Mouse (Mus musculus) neural tube, embryonic 14.5 days (tissue): ENCODE measurements around the gene Snx9. TPM values are rescaled to one million over a fixed set of nuclear protein-coding genes. Genes with fewer than 3 reads are reported as not detected.

ENCODE experiments used
- ATAC-seq: fragments of 200-750 bp; cut with Nextera tagmentation; 2 replicates; pipeline ENCODE4 v1.8.0; 2017; ENCODE audit warnings: low read depth, mild to moderate bottlenecking, moderate TSS enrichment, moderate library complexity
- H3K27ac ChIP-seq: fragments of 300-500 bp; sonication (generic); 2 replicates; pipeline ENCODE4 v1.5.1; 2014; ENCODE audit warnings: low read depth, mild to moderate bottlenecking, control low read depth, low read length, moderate library complexity, mixed read lengths
- H3K27me3 ChIP-seq: fragments of 300-500 bp; sonication (generic); 2 replicates; pipeline ENCODE4 v1.6.1; 2014; ENCODE audit warnings: low read length; ENCODE audit not compliant: control insufficient read depth, insufficient read depth
- H3K36me3 ChIP-seq: fragments of 300-500 bp; sonication (generic); 2 replicates; pipeline ENCODE4 v1.6.1; 2014; ENCODE audit warnings: low read length, mixed read lengths; ENCODE audit not compliant: control insufficient read depth, insufficient read depth
- H3K4me1 ChIP-seq: fragments of 300-500 bp; sonication (generic); 2 replicates; pipeline ENCODE4 v1.6.1; 2014; ENCODE audit warnings: low read length; ENCODE audit not compliant: control insufficient read depth, insufficient read depth
- H3K4me2 ChIP-seq: fragments of 300-500 bp; sonication (generic); 2 replicates; pipeline ENCODE4 v1.6.1; 2014; ENCODE audit warnings: mild to moderate bottlenecking, low read depth, low read length, control low read depth
- H3K4me3 ChIP-seq: fragments of 300-500 bp; sonication (generic); 2 replicates; pipeline ENCODE4 v1.5.1; 2014; ENCODE audit warnings: low read depth, low read length, control low read depth, mixed read lengths
- H3K9ac ChIP-seq: fragments of 300-500 bp; sonication (generic); replicated peaks from 2 replicates; pipeline ENCODE4 v1.6.1; 2014; ENCODE audit warnings: low read depth, mild to moderate bottlenecking, control low read depth, low read length, mixed read lengths
- H3K9me3 ChIP-seq: fragments of 300-500 bp; sonication (generic); 2 replicates; pipeline ENCODE4 v1.6.1; 2016; ENCODE audit warnings: low read length; ENCODE audit not compliant: control insufficient read depth
- WGBS: fragments of 180-500 bp; shearing (Covaris S2); extraction: QIAGEN DNeasy Blood & Tissue Kit; methylation state at CpG from one replicate; pipeline ENCODE4 v1.1.7; 2014; 5-methylcytosine and 5-hydroxymethylcytosine counted together
- polyA plus RNA-seq: library from polyadenylated mRNA; unstranded; fragments of >200 nt; fragmentation: Nextera tagmentation; extraction: Ambion mirVana; gene quantifications from 2 replicates; pipeline ENCODE4 v1.2.1, GENCODE M21; 2014

The Snx9 gene
- polyA plus RNA-seq, 1 experiment from 2014 or later: 6.1 TPM

DNA sequence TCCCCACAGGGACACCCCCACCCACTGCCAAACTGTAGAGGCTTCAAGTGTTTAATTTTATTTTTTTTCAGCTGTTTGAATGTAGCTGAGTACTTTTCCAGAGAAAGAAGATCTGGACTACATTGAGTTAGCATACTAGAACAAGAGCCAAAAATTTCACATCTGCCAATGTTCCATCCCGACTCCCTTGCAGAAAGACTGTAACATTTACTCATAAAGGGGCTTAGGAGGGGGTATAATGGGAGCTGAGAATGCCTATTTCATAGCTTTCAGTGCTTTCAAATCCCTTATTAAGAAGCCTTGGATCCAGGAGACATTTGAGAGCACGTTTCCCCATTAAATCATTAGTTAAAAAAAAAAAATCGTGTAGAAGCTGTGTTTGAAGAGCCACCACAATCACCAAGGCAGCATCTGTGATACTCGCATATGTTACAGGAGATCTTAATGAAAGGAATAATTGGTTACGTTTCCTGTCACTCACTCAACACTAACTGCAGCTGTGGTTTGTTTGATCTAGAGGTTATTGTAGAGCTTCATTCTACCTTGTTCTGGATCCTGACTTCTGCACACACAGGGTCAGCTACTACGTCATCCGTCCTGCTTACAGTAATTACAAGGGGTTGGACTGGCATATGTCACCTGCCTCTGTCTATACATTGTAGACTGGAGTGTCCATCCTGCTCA lies 35.8 kb upstream of the Snx9 start:
- no peak overlapping the region for H3K27ac ChIP-seq
- WGBS: 74% methylated on average over 7 of the region's 7 CpGs
- ATAC-seq: no peak
- H3K27me3 ChIP-seq: no peaks in the 10 kb centered on the region
- H3K4me3 ChIP-seq: no peak overlapping the region
- no peaks in the 10 kb centered on the region for H3K36me3 ChIP-seq
- H3K4me1 ChIP-seq: no peaks in the 10 kb centered on the region
- H3K4me2 ChIP-seq: no peak overlapping the region
- no peak overlapping the region for H3K9ac ChIP-seq
- H3K9me3 ChIP-seq: no peaks in the 10 kb centered on the region

DNA sequence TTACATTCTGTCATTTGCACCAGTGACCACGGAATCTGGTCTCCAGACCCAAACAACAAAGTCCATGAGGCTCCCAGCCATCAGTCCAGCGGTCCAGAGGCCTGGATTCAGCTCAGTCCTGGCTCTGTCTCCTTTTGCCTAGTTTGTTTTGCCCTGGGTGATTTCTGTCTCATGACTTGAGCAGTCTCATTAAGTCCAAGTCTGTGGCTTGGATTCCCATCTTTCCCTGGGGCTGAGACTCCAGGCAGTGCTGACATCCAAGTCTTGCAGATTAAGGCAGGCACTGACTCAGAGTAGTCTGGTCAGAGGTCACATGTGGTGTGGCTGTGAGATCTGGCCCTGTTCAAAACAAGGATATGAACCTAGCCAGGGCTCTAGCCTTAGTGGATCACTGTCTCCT lies 35.2 kb upstream of the Snx9 start:
- ATAC-seq: no peak
- H3K4me1 ChIP-seq: no peaks in the 10 kb centered on the region
- WGBS: 85% methylated on average over 2 of the region's 2 CpGs
- no peaks in the 10 kb centered on the region for H3K9me3 ChIP-seq
- H3K4me3 ChIP-seq: no peak overlapping the region
- no peaks in the 10 kb centered on the region for H3K36me3 ChIP-seq
- no peaks in the 10 kb centered on the region for H3K27me3 ChIP-seq
- no peak overlapping the region for H3K27ac ChIP-seq
- no peak overlapping the region for H3K4me2 ChIP-seq
- no peak overlapping the region for H3K9ac ChIP-seq

DNA sequence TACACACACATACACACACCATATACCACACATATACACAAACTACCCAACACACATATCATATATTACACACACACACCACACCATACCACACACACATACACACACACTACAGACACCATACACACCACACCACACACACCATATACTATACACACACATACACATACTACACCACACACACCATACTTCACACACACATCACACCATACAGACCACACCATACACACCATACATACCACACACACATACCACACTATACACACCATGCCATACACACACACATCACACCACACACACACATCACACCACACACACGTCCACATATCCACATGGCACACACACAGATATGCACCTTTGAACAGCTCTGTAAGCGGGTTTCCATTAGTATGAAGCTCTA lies 34.3 kb upstream of the Snx9 start:
- ATAC-seq: no peak

DNA sequence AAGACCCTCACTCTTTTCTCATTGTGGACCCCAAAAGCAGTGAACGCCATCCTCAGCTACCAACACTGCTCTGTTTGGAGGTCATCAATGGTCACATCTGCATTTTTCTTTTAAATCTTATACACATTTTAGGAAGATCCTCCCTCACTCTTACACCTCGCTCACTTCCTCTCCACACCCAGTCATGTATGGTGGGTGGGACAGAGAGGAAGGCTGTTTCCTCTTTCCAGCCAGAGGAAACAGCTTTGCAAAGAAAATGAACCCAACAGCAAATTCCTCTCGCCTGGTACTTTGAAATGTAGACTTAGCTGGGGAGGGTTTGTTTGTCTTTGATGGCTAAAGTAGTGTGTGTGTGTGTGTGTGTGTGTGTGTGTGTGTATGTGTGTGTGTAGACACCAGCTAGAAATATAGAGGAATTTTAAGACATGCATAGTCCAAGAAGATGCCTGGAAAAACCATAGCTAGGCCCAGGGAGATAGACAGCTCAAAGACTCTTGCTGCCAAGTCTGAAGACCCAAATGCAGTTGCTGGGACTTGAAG lies 33.2 kb upstream of the Snx9 start:
- Histone ChIP-seq H3K9ac (no peak overlapping the region), H3K4me3 (no peak overlapping the region), H3K27me3 (no peaks in the 10 kb centered on the region), H3K36me3 (no peaks in the 10 kb centered on the region), H3K27ac (no peak overlapping the region), H3K4me1 (no peaks in the 10 kb centered on the region), H3K4me2 (no peak overlapping the region), H3K9me3 (no peaks in the 10 kb centered on the region)
- WGBS: 81% methylated on average over 3 of the region's 3 CpGs
- no peak for ATAC-seq

More for the DNA sequence above, 34.3 kb upstream of the Snx9 start:
- Histone ChIP-seq H3K4me2 (no peak overlapping the region), H3K9me3 (no peaks in the 10 kb centered on the region), H3K4me3 (no peak overlapping the region), H3K4me1 (no peaks in the 10 kb centered on the region), H3K27me3 (no peaks in the 10 kb centered on the region), H3K36me3 (no peaks in the 10 kb centered on the region), H3K27ac (no peak overlapping the region), H3K9ac (no peak overlapping the region)
- WGBS: 85% methylated on average over 2 of the region's 2 CpGs

DNA sequence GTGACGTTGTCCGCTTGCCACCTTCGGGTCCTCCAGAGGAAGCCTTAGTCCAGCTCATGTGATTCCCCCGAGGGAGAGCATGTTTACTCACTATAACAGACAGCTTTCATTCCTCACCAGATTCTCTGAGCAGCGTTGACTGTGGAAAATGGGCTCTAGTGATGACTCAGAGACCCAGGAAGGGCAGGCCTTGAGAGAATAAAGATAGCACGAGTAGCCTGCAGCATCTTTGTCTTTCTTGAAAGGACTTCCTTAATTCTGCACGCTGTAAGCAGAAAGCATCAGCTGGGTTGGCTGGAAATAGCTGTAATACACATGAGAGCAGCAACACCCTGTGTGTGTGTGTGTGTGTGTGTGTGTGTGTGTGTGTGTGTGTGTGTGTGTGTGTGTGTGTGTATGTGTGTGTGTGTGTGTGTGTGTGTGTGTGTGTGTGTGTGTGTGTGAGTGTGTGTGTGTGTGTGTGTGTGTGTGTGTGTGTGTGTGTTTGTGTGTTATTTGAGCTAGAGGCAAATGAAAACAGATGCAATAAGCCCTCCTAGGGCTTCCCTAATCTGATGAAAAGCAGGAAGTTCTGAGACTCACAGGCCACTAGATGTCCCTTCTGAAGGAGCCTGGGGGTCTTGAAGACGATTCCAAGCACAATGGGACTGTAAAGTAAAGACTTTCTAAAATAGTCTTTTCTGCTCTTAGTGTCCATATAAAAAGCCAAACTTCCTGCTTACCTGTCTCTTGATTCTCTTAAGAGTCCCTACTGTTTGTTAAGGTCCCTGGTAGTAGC lies 27.1 kb upstream of the Snx9 start:
- Histone ChIP-seq H3K4me3 (no peak overlapping the region), H3K36me3 (no peaks in the 10 kb centered on the region), H3K4me1 (no peaks in the 10 kb centered on the region), H3K9ac (no peak overlapping the region), H3K9me3 (no peaks in the 10 kb centered on the region), H3K27me3 (no peaks in the 10 kb centered on the region), H3K27ac (no peak overlapping the region), H3K4me2 (no peak overlapping the region)
- 68% methylated on average over 8 of the region's 8 CpGs for WGBS
- no peak for ATAC-seq

DNA sequence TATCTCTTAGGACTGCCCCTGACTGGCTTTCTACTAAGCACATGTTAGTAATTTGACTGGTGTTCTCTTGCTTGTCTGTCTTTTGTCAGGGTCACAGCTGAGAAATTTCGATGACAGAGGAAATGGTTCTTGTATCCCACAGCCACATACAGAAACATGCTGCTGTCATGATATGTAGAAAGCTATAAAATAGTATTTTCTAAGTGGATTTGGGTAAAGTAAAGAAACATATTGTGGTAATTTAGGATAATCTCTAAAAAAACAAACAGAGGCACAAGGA lies 26.5 kb upstream of the Snx9 start:
- Histone ChIP-seq H3K4me1 (no peaks in the 10 kb centered on the region), H3K27me3 (no peaks in the 10 kb centered on the region), H3K27ac (no peak overlapping the region), H3K36me3 (no peaks in the 10 kb centered on the region), H3K9me3 (no peaks in the 10 kb centered on the region), H3K9ac (no peak overlapping the region), H3K4me2 (no peak overlapping the region), H3K4me3 (no peak overlapping the region)
- 79% methylated on average over 1 of the region's 1 CpGs for WGBS
- no peak for ATAC-seq

DNA sequence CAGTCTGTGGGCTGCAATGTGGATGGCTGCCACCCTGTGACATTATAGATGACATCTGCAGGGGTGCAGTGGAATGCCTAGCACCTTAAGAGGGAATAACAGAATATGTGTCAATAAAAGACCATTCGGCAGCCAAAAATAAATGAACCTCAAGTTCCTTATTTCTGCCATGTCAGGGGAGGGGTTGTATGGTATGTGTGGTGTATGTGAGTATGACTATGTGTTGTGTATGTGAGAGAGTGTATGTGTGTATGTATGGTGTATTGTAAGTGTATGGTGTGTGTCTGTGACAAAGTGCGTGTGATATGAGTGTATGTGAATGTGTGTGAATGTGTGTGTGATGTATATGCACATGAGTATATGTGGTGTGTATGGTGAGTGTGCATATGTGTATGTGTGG lies 23.3 kb upstream of the Snx9 start:
- no peak overlapping the region for H3K27ac ChIP-seq
- H3K9me3 ChIP-seq: no peaks in the 10 kb centered on the region
- ATAC-seq: no peak
- H3K4me3 ChIP-seq: no peak overlapping the region
- no peaks in the 10 kb centered on the region for H3K27me3 ChIP-seq
- H3K4me1 ChIP-seq: no peaks in the 10 kb centered on the region
- 90% methylated on average over 2 of the region's 2 CpGs for WGBS
- no peaks in the 10 kb centered on the region for H3K36me3 ChIP-seq
- no peak overlapping the region for H3K4me2 ChIP-seq
- no peak overlapping the region for H3K9ac ChIP-seq

DNA sequence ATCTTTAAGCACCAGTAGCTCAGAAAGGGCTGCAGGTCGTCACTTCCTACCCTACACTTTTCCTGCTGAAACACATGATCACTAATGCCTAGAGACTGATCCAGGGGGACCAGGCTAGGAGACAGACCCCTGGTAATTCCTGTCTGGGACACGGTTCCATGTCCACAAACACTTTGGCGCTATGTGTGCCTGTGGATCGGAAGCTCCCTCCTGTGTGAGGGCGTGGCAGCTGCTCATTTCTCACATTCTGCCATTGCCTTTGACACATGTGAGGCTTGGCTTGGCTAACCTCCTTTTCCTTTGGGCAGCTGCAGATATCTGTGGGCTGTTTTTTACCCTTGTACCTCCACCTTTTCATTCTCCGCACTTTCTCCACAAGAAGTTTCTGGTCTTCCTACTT lies 22.0 kb upstream of the Snx9 start:
- no peak overlapping the region for H3K27ac ChIP-seq
- no peak overlapping the region for H3K9ac ChIP-seq
- no peak for ATAC-seq

DNA sequence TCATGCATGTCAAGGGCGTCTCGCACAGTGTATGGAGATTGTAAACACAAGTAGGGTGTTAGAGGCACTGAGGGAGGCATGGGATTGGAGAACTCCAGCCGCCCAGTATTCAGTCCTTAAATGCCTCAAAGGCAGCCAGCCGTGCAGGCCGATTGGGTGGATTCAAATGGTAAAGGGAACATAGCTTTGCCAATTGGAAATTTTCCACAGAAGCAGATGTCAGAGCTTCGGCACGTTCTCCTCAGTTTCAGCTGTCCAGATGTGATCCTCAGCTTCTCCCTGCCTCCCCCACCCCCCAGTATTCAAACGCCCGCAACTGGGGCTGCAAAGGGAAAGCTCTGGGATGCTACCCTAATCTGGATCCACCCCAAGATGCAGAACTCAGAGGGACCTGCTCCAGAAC lies 21.3 kb upstream of the Snx9 start:
- Histone ChIP-seq H3K27ac (no peak overlapping the region), H3K9me3 (no peaks in the 10 kb centered on the region), H3K9ac (no peak overlapping the region), H3K36me3 (no peaks in the 10 kb centered on the region), H3K27me3 (no peaks in the 10 kb centered on the region), H3K4me2 (no peak overlapping the region), H3K4me3 (no peak overlapping the region), H3K4me1 (no peaks in the 10 kb centered on the region)
- 22% methylated on average over 9 of the region's 9 CpGs for whole genome bisulfite sequencing
- ATAC-seq: no peak; the same call in 1 of the 2 replicates

More for the DNA sequence above, 22.0 kb upstream of the Snx9 start:
- no peaks in the 10 kb centered on the region for H3K4me1 ChIP-seq
- H3K9me3 ChIP-seq: no peaks in the 10 kb centered on the region
- 65% methylated on average over 6 of the region's 6 CpGs for WGBS
- no peaks in the 10 kb centered on the region for H3K27me3 ChIP-seq
- H3K36me3 ChIP-seq: no peaks in the 10 kb centered on the region
- H3K4me2 ChIP-seq: no peak overlapping the region
- no peak overlapping the region for H3K4me3 ChIP-seq
